Mouse (Mus musculus) forebrain, embryonic 14.5 days (tissue): ENCODE data around the gene Foxo3. TPM values are rescaled to one million over a fixed set of nuclear protein-coding genes. Genes with fewer than 3 reads are reported as not detected.

ENCODE experiments used
- ATAC-seq: fragments of 200-750 bp; cut with Nextera tagmentation; 2 replicates; pipeline ENCODE4 v1.8.0; 2017; ENCODE audit warnings: mild to moderate bottlenecking, moderate library complexity
- DNase-seq: peaks from one replicate; pipeline ENCODE4 v3.0.0-alpha.2; 2015; ENCODE audit warnings: low spot score
- H3K27ac ChIP-seq: fragments of 300-500 bp; sonication (generic); 2 replicates; pipeline ENCODE4 v1.5.1; 2014; ENCODE audit warnings: low read depth, mild to moderate bottlenecking, control low read depth, low read length, moderate library complexity
- H3K27me3 ChIP-seq: fragments of 300-500 bp; sonication (generic); replicated peaks from 2 replicates; pipeline ENCODE4 v1.6.1; 2014; ENCODE audit warnings: low read length, control low read depth, mixed read lengths; ENCODE audit not compliant: control insufficient read depth, insufficient read depth
- H3K36me3 ChIP-seq: fragments of 300-500 bp; sonication (generic); 2 replicates; pipeline ENCODE4 v1.6.1; 2014; ENCODE audit warnings: low read length, control low read depth; ENCODE audit not compliant: control insufficient read depth, insufficient read depth
- H3K4me1 ChIP-seq: fragments of 300-500 bp; sonication (generic); 2 replicates; pipeline ENCODE4 v1.6.1; 2014; ENCODE audit warnings: antibody characterized with exemption, low read length, control low read depth; ENCODE audit not compliant: control insufficient read depth, insufficient read depth
- H3K4me2 ChIP-seq: fragments of 300-500 bp; sonication (generic); 2 replicates; pipeline ENCODE4 v1.6.1; 2014; ENCODE audit warnings: mild to moderate bottlenecking, control low read depth, low read length
- H3K4me3 ChIP-seq: fragments of 300-500 bp; sonication (generic); 2 replicates; pipeline ENCODE4 v1.5.1; 2014; ENCODE audit warnings: low read depth, low read length, control low read depth
- H3K9ac ChIP-seq: fragments of 300-500 bp; sonication (generic); 2 replicates; pipeline ENCODE4 v1.6.1; 2014; ENCODE audit warnings: mild to moderate bottlenecking, low read length, control low read depth, moderate library complexity
- H3K9me3 ChIP-seq: fragments of 300-500 bp; sonication (generic); replicated peaks from 2 replicates; pipeline ENCODE4 v1.6.1; 2016; ENCODE audit warnings: low read length, control low read depth, mixed read lengths; ENCODE audit not compliant: control insufficient read depth
- WGBS: fragments of 180-500 bp; shearing (Covaris S2); extraction: QIAGEN DNeasy Blood & Tissue Kit; methylation state at CpG from one replicate; pipeline ENCODE4 v1.1.7; 2014; 5-methylcytosine and 5-hydroxymethylcytosine counted together
- polyA plus RNA-seq: library from polyadenylated mRNA; unstranded; fragments of >200 nt; fragmentation: Nextera tagmentation; extraction: Ambion mirVana; gene quantifications from 2 replicates; pipeline ENCODE4 v1.2.1, GENCODE M21; 2014

Foxo3 gene
- polyA plus RNA-seq, 1 experiment from 2014 or later: 5.4 TPM

DNA sequence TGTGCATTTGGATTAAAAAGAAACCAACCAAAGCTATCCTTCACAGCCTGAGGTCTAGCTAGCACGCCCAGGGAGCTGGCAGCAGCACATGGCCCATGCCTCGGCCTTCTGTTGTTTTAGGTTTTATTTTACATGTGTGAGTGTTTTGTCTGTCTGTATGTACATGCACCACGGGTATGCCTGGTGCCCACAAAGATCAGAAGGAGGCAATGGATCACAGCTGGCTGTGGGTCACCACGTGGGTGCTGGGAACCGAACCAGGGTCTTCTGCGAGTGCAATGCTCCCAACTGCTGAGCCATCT lies 36.8 kb downstream of the Foxo3 start:
- Histone ChIP-seq H3K9ac (no peak overlapping the region), H3K4me3 (no peak overlapping the region), H3K4me2 (no peak overlapping the region), H3K27me3 (no peaks in the 10 kb centered on the region), H3K27ac (no peak overlapping the region), H3K36me3 (no peaks in the 10 kb centered on the region), H3K9me3 (no peaks in the 10 kb centered on the region), H3K4me1 (0 out of 2 replicates have a peak, but pooled peaks cover 3% of the 10 kb centered on the region)
- ATAC-seq (no peak), DNase-seq (no peak)
- WGBS: 94% methylated on average over 6 of the region's 6 CpGs

DNA sequence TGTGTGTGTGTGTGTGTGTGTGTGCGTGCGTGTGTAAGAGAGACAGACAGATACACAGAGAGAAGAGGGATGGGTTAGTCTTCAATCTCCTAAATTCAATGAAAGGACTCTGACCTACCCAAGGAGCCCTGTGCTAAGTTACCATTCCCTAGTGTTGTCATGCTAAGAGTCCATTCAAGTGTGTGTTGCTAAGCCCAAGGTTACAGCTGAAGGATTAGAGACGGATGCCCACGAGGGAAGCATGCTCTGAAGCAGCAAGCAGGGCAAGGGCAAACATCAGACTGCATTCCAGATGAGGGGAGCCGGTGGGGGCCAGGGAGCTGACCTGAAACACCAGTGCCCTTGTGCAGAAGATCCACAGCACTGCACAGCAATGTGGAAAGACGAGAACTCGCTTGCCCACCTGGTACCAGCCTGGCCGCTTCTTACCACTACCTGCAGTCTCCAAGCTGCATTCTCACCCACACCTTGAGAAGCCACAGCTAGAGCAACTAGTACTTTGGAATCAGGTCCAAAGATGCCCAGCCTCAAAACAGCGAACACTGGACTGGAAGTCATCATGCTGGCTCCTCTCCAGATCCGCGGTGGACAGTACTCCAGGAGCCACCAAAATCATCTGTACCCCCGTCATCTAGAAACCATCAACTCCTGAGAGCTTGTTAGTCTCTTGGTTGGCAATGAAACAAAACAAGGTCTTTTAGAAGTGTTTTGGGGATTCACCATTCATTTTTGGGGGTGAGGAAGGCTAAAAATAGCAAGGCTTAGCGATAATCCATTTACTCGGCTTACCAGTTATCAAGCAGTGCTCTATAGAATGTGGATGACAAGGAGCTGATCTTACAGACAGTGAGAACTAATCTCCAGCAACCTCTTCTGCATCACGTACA lies 37.4 kb downstream of the Foxo3 start:
- Histone ChIP-seq H3K36me3 (no peaks in the 10 kb centered on the region), H3K9me3 (no peaks in the 10 kb centered on the region), H3K4me2 (no peak overlapping the region), H3K4me3 (no peak overlapping the region), H3K27ac (no peak overlapping the region), H3K27me3 (no peaks in the 10 kb centered on the region), H3K4me1 (0 out of 2 replicates have a peak, but pooled peaks cover 3% of the 10 kb centered on the region), H3K9ac (no peak overlapping the region)
- WGBS: 84% methylated on average over 15 of the region's 15 CpGs
- DNase-seq (no peak), ATAC-seq (no peak)

DNA sequence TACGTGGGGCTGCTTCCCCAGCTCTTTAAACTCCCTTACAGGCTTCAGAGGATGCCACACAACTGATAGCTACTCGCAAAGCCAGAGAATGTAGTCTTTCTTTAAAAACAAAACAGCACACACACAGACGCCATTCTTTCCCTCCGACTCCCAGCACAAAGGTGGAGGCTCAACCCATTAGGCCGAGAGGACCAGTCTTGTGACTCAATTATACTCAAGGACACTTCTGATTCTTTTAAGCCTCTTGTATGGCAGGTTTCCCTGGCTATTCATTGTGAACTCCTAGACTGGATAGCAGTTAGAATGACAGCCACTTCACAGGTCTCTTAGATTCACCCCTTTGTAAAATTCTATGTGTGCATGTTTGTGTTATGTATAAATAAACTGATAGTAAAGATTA lies 38.3 kb downstream of the Foxo3 start:
- ATAC-seq (no peak), DNase-seq (no peak)
- H3K36me3 ChIP-seq: no peaks in the 10 kb centered on the region
- H3K27ac ChIP-seq: no peak overlapping the region
- H3K4me2 ChIP-seq: no peak overlapping the region
- WGBS: 20% methylated on average over 5 of the region's 5 CpGs
- H3K9me3 ChIP-seq: no peaks in the 10 kb centered on the region
- no peak overlapping the region for H3K4me3 ChIP-seq
- H3K9ac ChIP-seq: no peak overlapping the region
- H3K4me1 ChIP-seq: 0 out of 2 replicates have a peak, but pooled peaks cover 4% of the 10 kb centered on the region
- H3K27me3 ChIP-seq: no peaks in the 10 kb centered on the region

- Histone ChIP-seq H3K4me2 (no peak overlapping the region), H3K36me3 (no peaks in the 10 kb centered on the region), H3K27ac (no peak overlapping the region), H3K9me3 (no peaks in the 10 kb centered on the region), H3K9ac (no peak overlapping the region), H3K4me3 (no peak overlapping the region), H3K27me3 (no peaks in the 10 kb centered on the region), H3K4me1 (0 out of 2 replicates have a peak, but pooled peaks cover 8% of the 10 kb centered on the region)
- no peak for ATAC-seq
- no peak for DNase-seq
- WGBS: 95% methylated on average over 4 of the region's 4 CpGs
These were observed 39.0 kb downstream of the Foxo3 start for GRCm38 (mm10) chr10:42237556-42237955.

DNA sequence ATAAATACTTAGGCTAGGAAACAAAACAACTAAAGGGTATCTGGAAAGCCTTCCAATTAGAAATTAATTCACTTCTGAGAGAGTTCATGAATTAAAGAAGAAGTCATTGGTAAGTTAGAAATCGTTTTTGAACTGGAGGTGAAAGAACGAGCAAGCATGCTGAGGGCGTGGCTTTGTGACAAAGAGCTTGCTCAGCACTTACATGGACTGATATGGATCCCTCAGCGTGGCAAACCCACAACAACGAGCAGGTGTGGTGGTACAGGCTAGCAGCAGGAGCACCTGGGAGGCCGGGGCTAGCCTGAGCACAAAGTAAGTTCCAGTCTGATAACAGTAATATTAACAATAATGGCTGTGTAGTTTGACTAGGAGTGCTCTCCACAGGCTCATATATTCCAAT lies 41.2 kb downstream of the Foxo3 start:
- no peak overlapping the region for H3K4me3 ChIP-seq
- no peak overlapping the region for H3K9ac ChIP-seq
- H3K9me3 ChIP-seq: no peaks in the 10 kb centered on the region
- no peak overlapping the region for H3K27ac ChIP-seq
- 84% methylated on average over 6 of the region's 6 CpGs for WGBS
- H3K36me3 ChIP-seq: no peaks in the 10 kb centered on the region
- no peak overlapping the region for H3K4me2 ChIP-seq
- ATAC-seq (no peak), DNase-seq (no peak)
- no peaks in the 10 kb centered on the region for H3K27me3 ChIP-seq
- 0 out of 2 replicates have a peak, but pooled peaks cover 11% of the 10 kb centered on the region for H3K4me1 ChIP-seq

DNA sequence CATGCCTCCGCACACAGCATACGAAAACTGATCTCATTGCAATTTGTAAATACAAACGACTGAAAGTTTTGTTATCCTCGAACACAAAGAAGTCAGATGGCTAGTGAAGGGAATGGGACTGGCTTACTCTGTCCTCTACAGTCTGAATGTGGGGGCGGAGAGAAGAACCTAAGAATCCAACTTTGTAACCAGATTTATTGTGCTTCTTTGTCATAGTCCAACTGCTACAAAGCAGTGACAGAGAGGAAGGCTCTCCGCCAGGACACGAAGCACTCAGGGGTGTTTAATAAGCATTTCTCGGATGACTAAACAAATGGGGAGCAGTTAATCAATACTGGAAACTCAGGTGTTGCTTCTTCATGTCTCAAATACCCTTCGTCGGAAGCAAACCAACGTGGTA lies 43.6 kb downstream of the Foxo3 start:
- DNase-seq (no peak), ATAC-seq (no peak)
- H3K27me3 ChIP-seq: no peaks in the 10 kb centered on the region
- no peaks in the 10 kb centered on the region for H3K9me3 ChIP-seq
- no peak overlapping the region for H3K9ac ChIP-seq
- no peak overlapping the region for H3K4me2 ChIP-seq
- WGBS: 62% methylated on average over 11 of the region's 11 CpGs
- H3K4me1 ChIP-seq: peaks cover 13% of the 10 kb centered on the region; the same call in 1 of the 2 replicates
- no peak overlapping the region for H3K4me3 ChIP-seq
- no peaks in the 10 kb centered on the region for H3K36me3 ChIP-seq
- no peak overlapping the region for H3K27ac ChIP-seq

GRCm38 (mm10) chr10:42231847-42232246 lies 44.7 kb downstream of the Foxo3 start:
- no peak overlapping the region for H3K4me3 ChIP-seq
- H3K36me3 ChIP-seq: no peaks in the 10 kb centered on the region
- DNase-seq (no peak), ATAC-seq (no peak)
- no peaks in the 10 kb centered on the region for H3K27me3 ChIP-seq
- H3K4me2 ChIP-seq: no peak overlapping the region
- peaks cover 18% of the 10 kb centered on the region; the same call in 1 of the 2 replicates for H3K4me1 ChIP-seq
- H3K27ac ChIP-seq: no peak overlapping the region
- 72% methylated on average over 8 of the region's 8 CpGs for WGBS
- no peak overlapping the region for H3K9ac ChIP-seq
- H3K9me3 ChIP-seq: no peaks in the 10 kb centered on the region

DNA sequence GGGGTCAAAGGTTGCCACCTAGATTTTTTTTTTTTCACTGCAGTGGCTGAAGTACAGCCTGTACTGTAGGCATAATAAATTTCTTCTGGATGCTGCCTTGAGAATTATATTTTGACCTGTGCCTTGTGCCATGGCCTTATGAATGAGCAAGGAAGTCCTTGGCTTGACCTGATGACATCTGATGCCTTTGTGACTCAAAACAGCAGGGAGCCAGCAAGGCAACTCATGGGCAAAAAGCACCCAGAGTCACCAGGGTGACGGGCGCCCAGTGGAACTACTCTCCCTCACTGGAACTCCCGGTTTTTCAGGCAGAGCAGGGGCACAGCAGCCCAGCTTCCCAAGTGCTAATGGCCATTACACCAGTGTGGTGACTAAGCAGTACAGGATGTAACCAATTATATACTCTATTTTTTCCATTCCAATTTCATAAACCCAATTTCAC lies 45.4 kb downstream of the Foxo3 start:
- H3K27ac ChIP-seq: no peak overlapping the region
- DNase-seq: no peak
- no peak for ATAC-seq
- H3K9ac ChIP-seq: no peak overlapping the region
- H3K4me3 ChIP-seq: no peak overlapping the region
- H3K4me2 ChIP-seq: no peak overlapping the region
- 90% methylated on average over 3 of the region's 3 CpGs for WGBS
- H3K4me1 ChIP-seq: peaks cover 18% of the 10 kb centered on the region; the same call in 1 of the 2 replicates
- H3K9me3 ChIP-seq: no peaks in the 10 kb centered on the region
- no peaks in the 10 kb centered on the region for H3K27me3 ChIP-seq
- no peaks in the 10 kb centered on the region for H3K36me3 ChIP-seq

GRCm38 (mm10) chr10:42230471-42231099 lies 46.0 kb downstream of the Foxo3 start:
- Histone ChIP-seq H3K4me2 (no peak overlapping the region), H3K4me3 (no peak overlapping the region), H3K27me3 (no peaks in the 10 kb centered on the region), H3K9ac (no peak overlapping the region), H3K36me3 (no peaks in the 10 kb centered on the region), H3K27ac (no peak overlapping the region), H3K9me3 (no peaks in the 10 kb centered on the region), H3K4me1 (peaks cover 18% of the 10 kb centered on the region; the same call in 1 of the 2 replicates)
- ATAC-seq: no peak
- 96% methylated on average over 5 of the region's 5 CpGs for WGBS
- no peak for DNase-seq
